Mouse (Mus musculus) left cerebral cortex, postnatal 36 days (tissue): ENCODE results near the gene Dkc1. TPM values are rescaled to one million over a fixed set of nuclear protein-coding genes. Genes with fewer than 3 reads are reported as not detected.

Source experiments
- DNase-seq, 2 experiments: peaks; one replicate each; pipeline ENCODE4 v3.0.0; 2021 to 2022; ENCODE audit warnings: low spot score in 2 of 2, mixed read lengths in 1 of 2
- intact Hi-C: fragments of 180-260 bp; cut with DNase I; formaldehyde crosslinking; loops from one replicate; pipeline ENCODE4 v1.15.1; 2025
- total RNA-seq, 2 experiments: library from RNA; stranded (reverse); gene quantifications; 2 replicates each; pipeline ENCODE4 v1.2.3; 2021

The Dkc1 gene
- total RNA-seq = 10 to 100 TPM; 33.4 to 37.6 TPM

DNA sequence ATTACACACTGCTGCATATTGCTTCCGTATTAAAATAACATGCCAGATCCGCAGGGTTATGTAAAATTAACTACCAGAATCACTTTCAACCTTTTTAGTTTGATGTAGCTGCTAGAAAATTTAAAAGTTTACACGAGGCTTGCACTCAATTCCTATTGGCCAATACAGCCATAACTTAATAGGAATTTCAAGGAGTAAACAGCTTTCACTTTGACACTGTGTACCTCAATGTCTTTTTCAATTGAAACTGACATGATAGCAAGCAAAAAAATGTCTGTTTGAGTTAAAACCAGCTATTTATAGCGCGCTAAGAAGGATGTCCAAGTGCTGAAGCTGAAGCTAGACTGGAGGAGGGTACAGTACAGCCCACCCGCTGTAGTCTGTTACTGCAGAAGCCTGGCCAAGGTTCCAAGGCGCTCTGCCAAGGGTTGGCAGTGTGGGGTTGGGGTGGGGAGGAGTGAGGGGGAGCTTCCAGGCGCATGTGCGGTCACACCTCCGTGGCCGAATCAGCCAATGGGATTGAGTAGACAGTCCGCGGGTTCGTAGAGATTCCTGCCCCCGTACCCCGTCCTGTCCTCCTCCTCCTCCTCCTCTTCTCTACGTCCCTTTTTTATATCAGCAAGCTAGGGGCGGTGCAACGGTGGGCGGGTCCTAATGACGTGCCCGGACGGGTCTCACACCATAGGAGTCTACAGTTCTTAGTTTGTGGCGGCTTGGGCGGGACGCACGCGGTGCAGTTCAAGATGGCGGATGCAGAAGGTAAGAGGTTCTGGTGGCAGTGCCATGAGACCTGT, at the start of gene Dkc1:
Gene Dkc1 (plus strand): TSS at position 486 of the 794 bp plus-strand sequence.
- intact Hi-C loops = no loop called here
- DNase-seq = peak; percentile 82 to 84

GRCm38 (mm10) chrX:75045931-75046330, 49.7 kb upstream of the Dkc1 start:
- DNase-seq = no peak
- intact Hi-C loops = no loop called here

DNA sequence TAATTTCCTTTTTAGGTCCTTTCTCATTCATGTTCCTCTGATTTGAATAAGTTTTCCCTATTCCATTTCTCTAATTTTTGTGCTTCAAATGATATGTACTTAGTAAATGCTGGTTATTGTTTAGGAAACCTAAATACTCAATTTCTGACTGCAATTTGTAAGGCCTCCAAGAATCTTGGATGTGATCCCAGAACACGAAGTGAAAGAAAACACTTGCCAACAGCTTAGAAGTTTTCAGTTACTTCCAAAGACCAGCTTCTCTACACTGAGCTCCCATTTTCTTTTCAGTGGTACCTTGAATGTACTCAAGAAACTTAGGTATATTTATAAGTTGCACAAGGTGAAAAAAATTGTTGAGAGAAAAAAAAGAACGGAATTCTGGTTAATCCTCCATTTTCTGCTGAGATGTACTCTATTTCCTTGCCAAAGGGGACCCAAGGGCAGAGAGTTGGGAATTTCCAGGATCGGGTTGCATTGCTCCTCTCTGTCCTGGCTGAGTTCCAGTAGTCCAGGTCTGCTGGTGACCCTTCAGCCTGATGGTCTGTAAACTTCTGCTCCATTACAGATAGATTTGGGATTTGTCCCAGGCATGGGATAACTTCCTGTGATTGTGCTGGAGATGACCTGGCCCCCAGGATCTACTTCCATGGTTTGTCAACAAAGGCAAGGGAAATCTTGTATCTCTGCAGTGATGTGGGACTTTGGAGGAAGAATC, 48.6 kb upstream of the Dkc1 start:
- no peak for DNase-seq
- intact Hi-C loops = no loop called here

DNA sequence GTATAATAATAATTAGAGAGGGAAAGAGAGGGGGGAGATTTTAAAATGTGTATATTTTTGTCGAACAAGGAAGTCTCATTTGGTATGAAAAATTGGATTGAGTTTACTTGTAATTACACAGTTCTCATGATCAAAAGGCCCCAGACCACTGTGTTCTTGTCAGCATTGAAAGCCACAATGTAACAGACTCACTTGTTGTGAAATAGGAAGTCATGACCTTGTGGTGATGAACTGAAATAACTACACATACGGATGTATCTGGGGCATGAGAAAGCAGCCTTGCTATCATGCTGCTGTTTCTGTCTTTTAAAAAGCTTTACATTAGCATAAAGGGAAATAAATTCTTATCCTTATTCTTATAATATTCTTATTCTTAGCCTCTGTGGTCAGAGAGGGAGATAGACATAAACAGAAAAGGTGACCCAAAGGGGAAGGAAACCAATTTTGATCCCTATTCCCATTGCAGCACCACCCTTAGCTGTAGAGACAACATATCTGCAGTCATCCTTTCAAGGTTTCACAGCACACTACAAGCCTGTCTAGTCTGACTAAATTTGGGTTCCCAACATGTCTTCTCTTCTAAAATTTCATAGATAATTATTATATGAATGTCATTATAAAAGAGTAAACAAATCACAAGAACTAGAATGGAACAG, 39.4 kb upstream of the Dkc1 start:
- no peak for DNase-seq
- intact Hi-C loops = no loop called here

DNA sequence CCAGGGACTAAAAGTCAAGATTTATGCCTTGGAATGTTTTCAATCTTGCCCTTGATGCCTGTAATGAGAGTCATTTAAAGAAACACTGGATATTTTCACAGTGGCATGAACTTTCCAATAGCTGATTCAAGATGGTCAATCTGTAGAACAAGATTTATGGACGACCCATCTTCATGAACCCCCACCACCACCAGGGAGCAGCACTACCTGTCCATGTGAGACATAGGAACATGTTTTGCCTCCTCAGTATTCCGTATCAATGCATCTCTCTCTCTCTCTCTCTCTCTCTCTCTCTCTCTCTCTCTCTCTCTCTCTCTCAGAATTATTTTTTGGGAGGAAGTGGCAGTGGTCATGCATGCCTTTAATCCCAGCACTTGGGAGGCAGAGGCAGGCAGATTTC, 13.3 kb upstream of the Dkc1 start:
- intact Hi-C loops = no loop called here
- no peak for DNase-seq

DNA sequence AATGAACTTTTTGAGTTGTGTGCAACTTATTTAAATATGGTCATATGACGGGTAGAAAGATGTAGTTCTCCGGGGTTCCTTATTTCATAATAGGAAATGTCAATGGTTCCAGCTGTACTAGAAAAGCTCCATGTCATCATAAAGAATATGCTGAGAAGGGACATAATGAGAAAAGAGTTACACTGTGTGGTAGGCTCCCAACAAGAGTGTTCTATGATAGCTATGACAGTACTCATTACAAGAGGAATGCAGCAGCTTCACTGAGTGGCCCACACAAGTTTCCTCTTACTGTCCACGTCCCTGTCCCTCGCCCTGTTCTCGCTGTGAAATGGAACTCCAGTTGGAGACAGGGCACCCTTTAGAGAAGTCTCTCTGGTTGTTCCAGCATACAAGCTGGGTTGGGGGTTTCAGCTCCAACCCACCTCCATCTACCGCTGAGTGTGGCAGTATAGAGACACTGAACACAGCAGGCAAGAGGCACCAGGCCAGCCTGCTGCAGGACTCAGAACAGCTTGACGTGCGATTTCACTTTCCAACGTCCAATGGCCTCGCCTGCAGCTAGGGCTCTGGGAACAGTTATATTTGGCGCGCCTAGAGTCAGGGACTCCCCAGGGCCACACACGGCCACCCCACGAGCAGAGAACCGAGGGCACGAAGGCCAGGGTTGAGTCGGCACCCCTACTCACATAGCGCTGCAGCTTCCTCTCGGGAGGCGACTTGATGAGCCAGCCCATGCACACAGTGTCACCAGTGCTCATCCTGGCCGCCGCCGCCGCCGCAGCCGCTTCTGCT, 11.5 kb upstream of the Dkc1 start:
- intact Hi-C loops = no loop called here
- peak; percentile 19 to 36 for DNase-seq

DNA sequence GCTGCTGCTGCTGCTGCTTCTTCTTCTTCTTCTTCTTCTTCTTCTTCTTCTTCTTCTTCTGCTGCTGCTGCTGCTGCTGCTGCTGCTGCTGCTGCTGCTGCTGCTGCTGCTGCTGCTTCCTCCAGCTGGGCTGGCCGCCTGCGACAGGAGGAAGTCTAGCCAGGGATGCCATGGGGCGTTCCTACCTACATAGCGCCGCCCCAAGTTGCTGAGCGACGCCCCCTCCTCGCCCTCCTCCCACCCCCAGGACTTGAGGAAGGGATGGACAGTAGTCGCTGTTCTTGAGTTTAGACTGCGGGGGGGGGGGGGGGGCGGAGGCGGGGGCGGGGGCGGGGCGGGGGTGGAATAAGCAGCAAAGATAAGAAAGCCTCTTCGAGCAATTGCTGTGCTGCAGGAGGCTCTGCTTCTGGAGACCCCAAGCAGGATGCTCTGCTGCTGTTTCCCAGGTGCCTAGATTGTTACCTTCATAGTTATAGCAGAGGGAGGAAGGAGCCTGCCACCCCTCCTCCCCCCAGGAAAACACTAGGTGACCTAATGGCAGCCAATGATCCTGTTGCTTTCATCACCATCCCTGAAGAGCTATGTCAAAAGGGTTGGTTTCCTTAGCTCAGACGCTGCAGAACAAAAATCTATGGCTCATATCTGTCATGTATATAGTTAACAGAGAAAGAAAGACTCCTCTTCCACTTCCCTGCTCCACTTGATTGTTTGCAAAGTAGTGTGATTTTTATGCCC, 10.7 kb upstream of the Dkc1 start, which contains the start of gene Gab3:
Gene Gab3 (minus strand): TSS at position 685 of the 735 bp plus-strand sequence.
- intact Hi-C loops = no loop called here
- DNase-seq = peak in 1 of 2 experiments; percentile 26

DNA sequence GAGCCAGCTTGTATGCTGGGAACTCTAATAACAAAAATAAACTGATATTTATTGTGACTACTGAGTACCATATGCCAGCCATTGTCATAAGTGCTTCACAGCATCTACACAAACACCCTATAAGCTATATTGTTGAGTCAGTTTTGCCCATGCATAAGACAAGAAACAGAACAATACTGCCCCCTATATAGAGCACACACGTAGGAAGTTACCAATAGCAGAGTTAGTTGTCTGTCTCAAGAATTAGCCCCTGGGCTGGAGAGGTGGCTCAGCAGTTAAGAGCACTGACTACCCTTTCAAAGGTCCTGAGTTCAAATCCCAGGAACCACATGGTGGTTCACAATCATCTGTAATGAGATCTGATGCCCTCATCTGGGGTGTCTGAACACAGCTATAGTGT, 10.0 kb upstream of the Dkc1 start:
- intact Hi-C loops = no loop called here
- DNase-seq = no peak

- intact Hi-C loops = no loop called here
- DNase-seq = no peak
Measured at GRCm38 (mm10) chrX:75096163-75096770, 613 bp downstream of the Dkc1 start.

DNA sequence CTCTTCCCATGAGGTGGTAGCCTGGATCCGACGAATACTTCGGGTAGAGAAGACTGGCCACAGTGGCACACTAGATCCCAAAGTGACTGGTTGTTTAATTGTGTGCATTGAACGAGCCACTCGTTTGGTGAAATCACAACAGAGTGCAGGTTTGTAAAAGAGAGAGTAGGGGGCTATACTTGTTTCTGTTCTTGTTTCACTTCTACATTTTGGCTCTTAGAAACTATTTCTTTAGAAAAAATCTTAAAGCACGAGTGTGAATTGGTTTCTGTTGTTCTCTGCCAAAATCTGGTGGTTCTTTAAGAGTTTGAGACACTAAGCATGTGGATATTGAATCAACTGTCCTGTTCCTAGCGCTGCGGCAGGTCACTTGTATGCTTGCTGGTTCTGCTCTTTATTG, 3.1 kb downstream of the Dkc1 start:
- intact Hi-C loops = no loop called here
- DNase-seq = no peak

DNA sequence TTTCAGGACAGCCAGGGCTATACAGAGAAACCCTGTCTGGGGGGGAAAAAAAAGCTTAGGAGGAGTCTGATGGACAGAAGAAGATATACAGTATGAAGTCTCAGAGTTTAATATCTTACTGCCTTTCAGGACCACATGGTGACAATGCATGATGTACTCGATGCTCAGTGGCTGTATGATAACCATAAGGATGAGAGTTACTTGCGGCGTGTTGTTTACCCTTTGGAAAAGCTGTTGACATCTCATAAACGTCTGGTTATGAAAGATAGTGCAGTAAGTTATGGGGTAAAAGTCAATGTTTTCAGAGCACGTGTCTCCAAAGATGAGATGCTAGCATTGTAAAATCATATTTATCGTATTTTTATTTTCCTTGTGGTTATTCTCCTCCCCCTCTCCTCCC, 6.6 kb downstream of the Dkc1 start:
- intact Hi-C loops = no loop called here

DNA sequence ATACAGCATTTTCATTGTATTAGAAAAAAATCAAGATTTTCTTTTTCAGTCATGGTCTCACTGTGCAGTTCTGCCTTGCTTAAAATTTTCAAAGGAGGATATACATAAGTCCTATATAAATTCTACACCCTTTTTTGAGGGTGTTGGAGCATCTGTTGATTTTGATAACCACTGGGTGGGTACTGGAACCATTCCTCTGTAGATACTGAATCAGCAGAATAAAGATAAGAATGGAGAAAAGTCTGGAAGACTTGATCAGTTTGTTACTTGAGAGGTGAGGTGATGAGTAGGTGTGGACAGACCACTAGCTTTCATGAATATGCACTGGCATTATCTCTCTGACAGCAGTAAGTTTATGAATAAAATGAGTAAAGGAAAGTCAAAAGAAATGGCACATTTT, 19.9 kb downstream of the Dkc1 start:
- intact Hi-C loops = no loop called here
- no peak for DNase-seq

More for the DNA sequence above, 6.6 kb downstream of the Dkc1 start:
- DNase-seq = no peak

DNA sequence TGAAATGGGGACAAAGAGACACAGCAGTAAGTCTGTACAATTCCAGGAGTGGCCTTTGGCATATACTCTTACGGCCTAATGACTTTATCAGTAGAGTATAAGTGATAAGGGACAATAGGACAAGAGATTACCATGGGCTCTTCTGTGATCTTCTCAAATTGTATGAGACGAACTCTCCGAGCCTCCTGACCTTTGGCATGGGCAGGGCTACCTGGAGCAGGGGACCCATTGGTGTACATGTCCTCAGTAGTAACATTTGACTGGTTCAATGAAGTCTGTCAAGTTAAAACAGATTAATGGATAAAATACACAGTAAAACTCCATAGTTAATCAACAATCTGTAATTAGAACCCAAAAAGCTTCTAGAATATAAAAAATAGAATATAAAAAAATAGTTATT, 30.0 kb downstream of the Dkc1 start:
- no peak for DNase-seq
- intact Hi-C loops = no loop called here

DNA sequence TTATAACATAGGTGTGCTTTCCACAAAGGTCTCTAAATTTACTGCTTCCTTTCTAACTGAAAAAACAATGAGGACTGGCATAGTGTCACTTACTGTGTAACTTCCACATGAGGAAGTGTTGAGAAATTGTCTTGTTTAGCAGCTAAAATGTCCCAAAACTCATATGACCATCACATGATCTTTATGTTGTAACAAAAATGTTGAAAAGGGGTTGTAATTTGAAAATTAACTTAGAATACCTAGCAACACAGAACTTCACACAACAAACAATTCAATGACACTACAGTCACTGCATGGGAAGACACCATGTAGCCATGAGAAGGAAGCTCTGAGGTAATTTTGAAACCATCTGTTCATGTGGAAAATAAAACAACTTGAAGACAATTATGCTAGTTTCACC, 31.2 kb downstream of the Dkc1 start:
- intact Hi-C loops = no loop called here
- DNase-seq = no peak

DNA sequence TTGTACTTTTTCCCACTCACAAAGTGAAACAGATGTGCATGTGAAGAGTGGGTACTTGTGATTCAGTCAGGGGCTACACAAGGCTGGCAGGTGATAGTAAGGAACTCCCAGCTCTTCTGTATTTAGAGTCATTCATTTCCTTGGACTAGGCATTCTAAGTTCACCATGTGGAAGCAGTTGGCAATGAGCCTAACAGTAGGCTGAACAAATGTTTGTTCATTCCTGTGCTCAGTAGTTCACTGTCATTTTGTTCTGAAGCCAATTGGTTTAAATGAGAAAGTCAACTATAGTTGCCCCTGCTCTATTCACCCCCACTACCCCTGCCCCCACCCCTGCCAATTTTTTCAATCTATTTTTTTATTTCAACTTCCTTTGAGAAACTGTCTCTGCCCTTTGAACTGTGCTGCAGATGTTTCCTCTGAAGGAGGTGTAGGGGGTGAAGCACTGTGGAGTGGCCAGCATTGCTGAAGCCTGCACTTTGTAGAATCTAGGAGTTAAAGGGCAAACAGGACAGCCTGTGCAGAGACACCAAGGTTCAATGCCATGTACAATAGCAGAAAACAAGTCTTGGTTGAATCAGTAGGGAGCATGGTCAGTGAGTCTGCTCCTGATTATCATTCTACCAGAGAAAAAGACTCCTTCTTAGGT, 32.8 kb downstream of the Dkc1 start:
- intact Hi-C loops = no loop called here
- DNase-seq = no peak

- no peak for DNase-seq
- intact Hi-C loops = no loop called here
Measured at GRCm38 (mm10) chrX:75129474-75129873, 33.8 kb downstream of the Dkc1 start.

- intact Hi-C loops = no loop called here
Measured at GRCm38 (mm10) chrX:75130467-75131160, 35.0 kb downstream of the Dkc1 start, which contains the start of gene Mpp1. Gene Mpp1 (minus strand): TSS chrX:75131016.

DNA sequence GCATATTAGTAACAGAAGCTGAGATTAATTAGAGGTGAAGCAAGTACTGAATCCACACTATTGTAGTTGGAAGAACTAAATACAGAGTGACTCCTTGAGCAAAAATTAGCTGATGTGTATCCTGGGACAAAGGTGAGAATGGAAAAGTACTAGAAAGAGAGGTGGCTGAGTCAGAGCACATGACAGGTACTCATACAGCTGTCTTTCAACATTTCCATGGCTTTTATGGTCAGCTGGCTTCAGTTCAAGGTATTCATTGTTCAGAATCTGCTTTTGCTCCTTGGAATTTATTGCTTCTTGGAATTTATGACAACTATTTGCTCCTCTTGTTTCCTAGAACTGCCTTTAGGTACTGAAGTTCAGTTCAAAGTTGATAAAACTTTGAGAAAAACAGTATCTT, 41.3 kb downstream of the Dkc1 start:
- intact Hi-C loops = no loop called here

More at GRCm38 (mm10) chrX:75130467-75131160, 35.0 kb downstream of the Dkc1 start, which contains the start of gene Mpp1:
- peak; percentile 50 to 63 for DNase-seq

More for the DNA sequence above, 41.3 kb downstream of the Dkc1 start:
- no peak for DNase-seq
